Mouse (Mus musculus) layer of hippocampus, adult 2 months (tissue): ENCODE results near the gene Gpx3. TPM values are rescaled to one million over a fixed set of nuclear protein-coding genes. Genes with fewer than 3 reads are reported as not detected.
"Not testable (repeated sequence)": the region's sequence is repeated elsewhere in the genome, so short reads cannot be mapped to it uniquely, and the experiment has no call there.

ENCODE experiments used
- DNase-seq, 2 experiments: peaks; one replicate each; pipeline ENCODE4 v3.0.0; 2022; ENCODE audit warnings: low spot score in 2 of 2
- H3K27ac ChIP-seq: fragments of 200-600 bp; 2 replicates; pipeline ENCODE4 v1.8.1; 2022
- H3K4me3 ChIP-seq: fragments of 200-600 bp; 2 replicates; pipeline ENCODE4 v1.8.1; 2022; ENCODE audit warnings: mild to moderate bottlenecking
- CTCF ChIP-seq: fragments of 200-600 bp; conservative IDR thresholded peaks from 2 replicates; pipeline ENCODE4 v1.8.1; 2022; ENCODE audit warnings: antibody characterized with exemption, mild to moderate bottlenecking, moderate library complexity
- long read RNA-seq, 2 experiments: library from polyadenylated mRNA; stranded (forward); transcript quantifications; one replicate each; pipeline ENCODE4 v2.0.0; 2021; ENCODE audit warnings: borderline mapping rate in 2 of 2
- total RNA-seq, 2 experiments: library from RNA; stranded (reverse); gene quantifications; 2 replicates each; pipeline ENCODE4 v1.2.3; 2021

The Gpx3 gene
- 1 to 10 TPM; 3.9 to 4.0 TPM for total RNA-seq
- long read RNA-seq, experiment 1, transcript Gpx3-201 (5 exons, 1,594 nt) = major isoform, 7 of 7 reads
- long read RNA-seq, experiment 1, partial matches to known transcripts = 0 of 7 reads
- long read RNA-seq, experiment 1, other reads (novel, unspliced or antisense) = 0 of 7 reads
- long read RNA-seq, experiment 2, transcript Gpx3-201 (5 exons, 1,594 nt) = major isoform, 6 of 8 reads
- long read RNA-seq, experiment 2, partial matches to known transcripts = 1 of 8 reads
- long read RNA-seq, experiment 2, other reads (novel, unspliced or antisense) = 1 of 8 reads

- peak in 1 of 2 experiments; percentile 28 for DNase-seq
- peak within 1 kb of the TSS; percentile 51 for H3K4me3 ChIP-seq
- no peak for TF ChIP-seq CTCF
- H3K27ac ChIP-seq = no peak within 1 kb of the TSS
These were observed at the start of gene Gpx3 for GRCm38 (mm10) chr11:54902333-54903323. TSS of gene Gpx3 (plus strand) at chr11:54902453.

- not testable (repeated sequence) for DNase-seq, H3K27ac ChIP-seq, H3K4me3 ChIP-seq
These were observed 43.4 kb upstream of the Gpx3 start for GRCm38 (mm10) chr11:54858880-54859279.

GRCm38 (mm10) chr11:54859322-54860165 is 42.7 kb upstream of the Gpx3 start:
- TF ChIP-seq CTCF = peak; percentile 69
- DNase-seq = no peak
- H3K4me3 ChIP-seq = peak overlapping the region; percentile 78
- H3K27ac ChIP-seq = peak overlapping the region; percentile 99

- peak; percentile 52 for TF ChIP-seq CTCF
- DNase-seq = peak; percentile 97 to 98
- peak within 1 kb of the TSS; percentile 78 for H3K4me3 ChIP-seq
- H3K27ac ChIP-seq = peak within 1 kb of the TSS; percentile 99
These were observed 41.8 kb upstream of the Gpx3 start, which contains the start of gene Lyrm7 for GRCm38 (mm10) chr11:54860256-54861038. TSS of gene Lyrm7 (minus strand) at chr11:54860916.

- no peak for DNase-seq
- TF ChIP-seq CTCF = no peak
- no peak overlapping the region for H3K4me3 ChIP-seq
- peak overlapping the region; percentile 99 for H3K27ac ChIP-seq
These were observed 40.5 kb upstream of the Gpx3 start for GRCm38 (mm10) chr11:54861471-54862420.

- peak overlapping the region; percentile 37; the same call in 1 of the 2 replicates for H3K27ac ChIP-seq
- no peak overlapping the region for H3K4me3 ChIP-seq
- peak; percentile 67 to 74 for DNase-seq
- TF ChIP-seq CTCF = peak; percentile 96
These were observed 39.4 kb upstream of the Gpx3 start for GRCm38 (mm10) chr11:54862621-54863520.

- no peak for DNase-seq
- H3K27ac ChIP-seq = peak overlapping the region; percentile 99
- TF ChIP-seq CTCF = no peak
- peak overlapping the region; percentile 79 for H3K4me3 ChIP-seq
These were observed 36.7 kb upstream of the Gpx3 start for GRCm38 (mm10) chr11:54865330-54866085.

GRCm38 (mm10) chr11:54866119-54867048 is 35.9 kb upstream of the Gpx3 start, which contains the start of gene Hint1:
TSS of gene Hint1 (plus strand) at chr11:54866383.
- peak; percentile 92 to 93 for DNase-seq
- Histone ChIP-seq H3K4me3 (peak within 1 kb of the TSS; percentile 79), H3K27ac (peak within 1 kb of the TSS; percentile 99)
- TF ChIP-seq CTCF = peak; percentile 62
